29 mouse cellular contexts compared by ENCODE assay signal in genomic region chr6:53499621-53500295, GRCm38 (mm10).
A peak's percentile ranks its signal among the peaks of the same experiment; 100 is the strongest.
DNase-seq lines count a peak whose midpoint lies in the region; ATAC-seq lines count a peak whose summit lies in the region.
"Had no signal": no experiment of that assay in that cellular context is flagged by ENCODE, and none has a peak within 500 bp of the region (broad histone marks: within the 10 kb centered on the region; RNA-seq: fewer than 3 reads in every experiment).

No protein-coding gene starts in this region.

- H3K9ac ChIP-seq in intestine, embryonic 14.5 days (ENCODE audit: low read length) = no peak overlapping the region
- H3K9ac ChIP-seq in intestine, embryonic 16.5 days (ENCODE audit: low read depth, low read length) = no peak overlapping the region
- H3K9ac ChIP-seq in limb, embryonic 13.5 days = no peak overlapping the region
- H3K9ac ChIP-seq: embryonic facial prominence, embryonic 15.5 days; forebrain, embryonic 12.5 days; heart, embryonic 15.5 days; hindbrain, embryonic 12.5 days; limb, embryonic 15.5 days; midbrain, embryonic 13.5 days; neural tube, embryonic 15.5 days had no signal

- WGBS in intestine, embryonic 14.5 days = 88% methylated on average over 8 of the region's 8 CpGs
- 85% methylated on average over 8 of the region's 8 CpGs for WGBS in intestine, embryonic 16.5 days
- WGBS in limb, embryonic 13.5 days = 79% methylated on average over 8 of the region's 8 CpGs
- WGBS in limb, embryonic 10.5 days = 86% methylated on average over 8 of the region's 8 CpGs

- no peaks in the 10 kb centered on the region for H3K9me3 ChIP-seq in intestine, embryonic 14.5 days (ENCODE audit: control insufficient read depth, low read length)
- no peaks in the 10 kb centered on the region for H3K9me3 ChIP-seq in intestine, embryonic 16.5 days (ENCODE audit: control insufficient read depth, low read length)
- 0 out of 2 replicates have a peak, but pooled peaks cover 8% of the 10 kb centered on the region for H3K9me3 ChIP-seq in limb, embryonic 13.5 days
- H3K9me3 ChIP-seq in limb, embryonic 10.5 days (replicated peaks) = no peaks in the 10 kb centered on the region
- H3K9me3 ChIP-seq: embryonic facial prominence, embryonic 10.5 days; embryonic facial prominence, embryonic 15.5 days; forebrain, embryonic 12.5 days; heart, embryonic 10.5 days; heart, embryonic 15.5 days; hindbrain, embryonic 12.5 days; limb, embryonic 15.5 days; midbrain, embryonic 13.5 days; neural tube, embryonic 15.5 days had no signal

- DNase-seq in intestine, embryonic 14.5 days (ENCODE audit: low spot score) = peak; percentile 27
- DNase-seq in limb, embryonic 10.5 days (ENCODE audit: low spot score) = no peak
- peak; percentile 44 for DNase-seq in kidney, adult 9 months
- DNase-seq in kidney, postnatal 36 days = peak; percentile 58 to 66
- no peak for DNase-seq in cerebellum, adult 9-11 months
- DNase-seq: adrenal gland, adult 8-10 months; cerebellum, adult 2 months; cerebellum, postnatal 25 days; gastrocnemius, postnatal 14 days; lung, postnatal 36 days; retina, postnatal 1 day; right cerebral cortex, postnatal 14 days; thymus, adult 18-20 months; thymus, postnatal 25 days had no signal

- H3K4me2 ChIP-seq in intestine, embryonic 14.5 days (ENCODE audit: low read length) = no peak overlapping the region
- no peak overlapping the region for H3K4me2 ChIP-seq in intestine, embryonic 16.5 days (ENCODE audit: low read depth, low read length)
- no peak overlapping the region for H3K4me2 ChIP-seq in limb, embryonic 13.5 days (replicated peaks)
- H3K4me2 ChIP-seq: embryonic facial prominence, embryonic 15.5 days; forebrain, embryonic 12.5 days; heart, embryonic 15.5 days; hindbrain, embryonic 12.5 days; limb, embryonic 15.5 days; midbrain, embryonic 13.5 days; neural tube, embryonic 15.5 days had no signal

- no peak overlapping the region for H3K27ac ChIP-seq in intestine, embryonic 14.5 days (ENCODE audit: low read depth)
- H3K27ac ChIP-seq in intestine, embryonic 16.5 days (ENCODE audit: low read length) = no peak overlapping the region
- H3K27ac ChIP-seq in limb, embryonic 13.5 days = peak overlapping the region; percentile 28; the same call in 1 of the 2 replicates
- H3K27ac ChIP-seq in limb, embryonic 10.5 days = no peak overlapping the region
- H3K27ac ChIP-seq: embryonic facial prominence, embryonic 10.5 days; embryonic facial prominence, embryonic 15.5 days; forebrain, embryonic 12.5 days; heart, embryonic 10.5 days; heart, embryonic 15.5 days; hindbrain, embryonic 12.5 days; hindbrain, postnatal 0 days; limb, embryonic 15.5 days; midbrain, embryonic 13.5 days; neural tube, embryonic 15.5 days had no signal

- no peaks in the 10 kb centered on the region for H3K4me1 ChIP-seq in intestine, embryonic 14.5 days (replicated peaks; ENCODE audit: control insufficient read depth, insufficient read depth, low read length)
- no peaks in the 10 kb centered on the region for H3K4me1 ChIP-seq in intestine, embryonic 16.5 days (ENCODE audit: control insufficient read depth, insufficient read depth, low read length)
- peaks cover 61% of the 10 kb centered on the region for H3K4me1 ChIP-seq in limb, embryonic 13.5 days
- H3K4me1 ChIP-seq in limb, embryonic 10.5 days = peaks cover 9% of the 10 kb centered on the region
- H3K4me1 ChIP-seq: embryonic facial prominence, embryonic 10.5 days; forebrain, embryonic 12.5 days; midbrain, embryonic 13.5 days had no signal

- H3K4me3 ChIP-seq in intestine, embryonic 14.5 days (ENCODE audit: low read depth, low read length) = no peak overlapping the region
- no peak overlapping the region for H3K4me3 ChIP-seq in intestine, embryonic 16.5 days (ENCODE audit: low read length)
- H3K4me3 ChIP-seq in limb, embryonic 13.5 days = no peak overlapping the region
- H3K4me3 ChIP-seq in limb, embryonic 10.5 days = no peak overlapping the region
- H3K4me3 ChIP-seq: embryonic facial prominence, embryonic 10.5 days; embryonic facial prominence, embryonic 15.5 days; forebrain, embryonic 12.5 days; heart, embryonic 10.5 days; heart, embryonic 15.5 days; hindbrain, embryonic 12.5 days; limb, embryonic 15.5 days; megakaryocyte, embryonic 14.5 days; midbrain, embryonic 13.5 days; neural tube, embryonic 15.5 days had no signal

- no peak for ATAC-seq in intestine, embryonic 14.5 days (replicated peaks; ENCODE audit: low FRiP score, low TSS enrichment, low read depth)
- no peak for ATAC-seq in intestine, embryonic 16.5 days
- ATAC-seq in limb, embryonic 13.5 days (ENCODE audit: low FRiP score, low read depth) = no peak
- ATAC-seq: hindbrain, postnatal 0 days; intestine, postnatal 0 days; midbrain, embryonic 13.5 days had no signal

- no peaks in the 10 kb centered on the region for H3K36me3 ChIP-seq in intestine, embryonic 14.5 days (ENCODE audit: control insufficient read depth, insufficient read depth, low read length)
- no peaks in the 10 kb centered on the region for H3K36me3 ChIP-seq in intestine, embryonic 16.5 days (ENCODE audit: control insufficient read depth, insufficient read depth, low read length)
- 0 out of 2 replicates have a peak, but pooled peaks cover 6% of the 10 kb centered on the region for H3K36me3 ChIP-seq in limb, embryonic 13.5 days
- H3K36me3 ChIP-seq in limb, embryonic 10.5 days = no peaks in the 10 kb centered on the region
- H3K36me3 ChIP-seq: embryonic facial prominence, embryonic 10.5 days; embryonic facial prominence, embryonic 15.5 days; forebrain, embryonic 12.5 days; G1E; heart, embryonic 10.5 days; heart, embryonic 15.5 days; hindbrain, embryonic 12.5 days; limb, embryonic 15.5 days; midbrain, embryonic 13.5 days; neural tube, embryonic 15.5 days had no signal

- H3K27me3 ChIP-seq in intestine, embryonic 14.5 days (replicated peaks; ENCODE audit: control insufficient read depth, insufficient read depth, low read length) = no peaks in the 10 kb centered on the region
- no peaks in the 10 kb centered on the region for H3K27me3 ChIP-seq in intestine, embryonic 16.5 days (replicated peaks; ENCODE audit: control insufficient read depth, insufficient read depth, low read length)
- no peaks in the 10 kb centered on the region for H3K27me3 ChIP-seq in limb, embryonic 13.5 days
- no peaks in the 10 kb centered on the region for H3K27me3 ChIP-seq in limb, embryonic 10.5 days (ENCODE audit: low read depth, poor library complexity, severe bottlenecking)
- H3K27me3 ChIP-seq: embryonic facial prominence, embryonic 15.5 days; forebrain, embryonic 12.5 days; heart, embryonic 15.5 days; hindbrain, embryonic 12.5 days; limb, embryonic 15.5 days; megakaryocyte, embryonic 14.5 days; midbrain, embryonic 13.5 days; neural tube, embryonic 15.5 days had no signal

Comparison
In these comparisons a context has a peak if more than half of its experiments do, and no peak if none do; other contexts are left out.
1. DNase-seq: peak in intestine, embryonic 14.5 days (single experiment), kidney, adult 9 months (single experiment) and kidney, postnatal 36 days (2 of 2); none in limb, embryonic 10.5 days (single experiment) and cerebellum, adult 9-11 months (single experiment).